Mouse (Mus musculus) midbrain, embryonic 14.5 days (tissue): ENCODE measurements around the gene Morf4l1. TPM values are rescaled to one million over a fixed set of nuclear protein-coding genes. Genes with fewer than 3 reads are reported as not detected.
A peak's percentile ranks its signal among the peaks of the same experiment; 100 is the strongest.
"Not testable (repeated sequence)": the region's sequence is repeated elsewhere in the genome, so short reads cannot be mapped to it uniquely, and the experiment has no call there.

Experiments used
- ATAC-seq: fragments of 200-750 bp; cut with Nextera tagmentation; 2 replicates; pipeline ENCODE4 v1.8.0; 2017; ENCODE audit warnings: moderate number of reproducible peaks, moderate library complexity; ENCODE audit not compliant: low FRiP score, low TSS enrichment
- DNase-seq: peaks from one replicate; pipeline ENCODE4 v3.0.0-alpha.2; 2015
- H3K27ac ChIP-seq: fragments of 300-500 bp; sonication (generic); replicated peaks from 2 replicates; pipeline ENCODE4 v1.5.1; 2014; ENCODE audit warnings: mild to moderate bottlenecking, low read depth, low read length, moderate library complexity
- H3K27me3 ChIP-seq: fragments of 300-500 bp; sonication (generic); 2 replicates; pipeline ENCODE4 v1.6.1; 2014; ENCODE audit warnings: low read length, control low read depth, mixed read lengths; ENCODE audit not compliant: control insufficient read depth, insufficient read depth
- H3K36me3 ChIP-seq: fragments of 300-500 bp; sonication (generic); 2 replicates; pipeline ENCODE4 v1.6.1; 2014; ENCODE audit warnings: low read length, control low read depth; ENCODE audit not compliant: control insufficient read depth, insufficient read depth
- H3K4me1 ChIP-seq: fragments of 300-500 bp; sonication (generic); 2 replicates; pipeline ENCODE4 v1.6.1; 2014; ENCODE audit warnings: mild to moderate bottlenecking, antibody characterized with exemption, low read length, control low read depth; ENCODE audit not compliant: control insufficient read depth, insufficient read depth
- H3K4me2 ChIP-seq: fragments of 300-500 bp; sonication (generic); 2 replicates; pipeline ENCODE4 v1.6.1; 2014; ENCODE audit warnings: mild to moderate bottlenecking, low read length, moderate library complexity
- H3K4me3 ChIP-seq: fragments of 300-500 bp; sonication (generic); replicated peaks from 2 replicates; pipeline ENCODE4 v1.5.1; 2014; ENCODE audit warnings: low read depth, low read length
- H3K9ac ChIP-seq: fragments of 300-500 bp; sonication (generic); replicated peaks from 2 replicates; pipeline ENCODE4 v1.6.1; 2014; ENCODE audit warnings: mild to moderate bottlenecking, low read length, moderate library complexity
- H3K9me3 ChIP-seq: fragments of 300-500 bp; sonication (generic); 2 replicates; pipeline ENCODE4 v1.6.1; 2016; ENCODE audit warnings: low read length, control low read depth, mixed read lengths; ENCODE audit not compliant: control insufficient read depth
- WGBS: fragments of 180-500 bp; shearing (Covaris S2); extraction: QIAGEN DNeasy Blood & Tissue Kit; methylation state at CpG from one replicate; pipeline ENCODE4 v1.1.7; 2014; 5-methylcytosine and 5-hydroxymethylcytosine counted together
- polyA plus RNA-seq: library from polyadenylated mRNA; unstranded; fragments of >200 nt; fragmentation: Nextera tagmentation; extraction: Ambion mirVana; gene quantifications from 2 replicates; pipeline ENCODE4 v1.2.1, GENCODE M21; 2014

Morf4l1 gene
- polyA plus RNA-seq, 1 experiment from 2014 or later: 616 TPM

- no peaks in the 10 kb centered on the region for H3K9me3 ChIP-seq
- H3K27ac ChIP-seq: no peak overlapping the region
- no peak overlapping the region for H3K9ac ChIP-seq
- no peak overlapping the region for H3K4me3 ChIP-seq
- no peak overlapping the region for H3K4me2 ChIP-seq
- no peaks in the 10 kb centered on the region for H3K4me1 ChIP-seq
- DNase-seq (peak; percentile 67), ATAC-seq (no peak)
- no peaks in the 10 kb centered on the region for H3K27me3 ChIP-seq
- 63% methylated on average over 8 of the region's 8 CpGs for WGBS
- H3K36me3 ChIP-seq: no peaks in the 10 kb centered on the region
Measured at GRCm38 (mm10) chr9:90076849-90077461, 37.6 kb downstream of the Morf4l1 start.

- no peaks in the 10 kb centered on the region for H3K36me3 ChIP-seq
- H3K9me3 ChIP-seq: no peaks in the 10 kb centered on the region
- no peak overlapping the region for H3K4me3 ChIP-seq
- no peak overlapping the region for H3K27ac ChIP-seq
- ATAC-seq (no peak), DNase-seq (no peak)
- no peak overlapping the region for H3K4me2 ChIP-seq
- H3K27me3 ChIP-seq: no peaks in the 10 kb centered on the region
- 85% methylated on average over 5 of the region's 5 CpGs for WGBS
- H3K4me1 ChIP-seq: no peaks in the 10 kb centered on the region
- no peak overlapping the region for H3K9ac ChIP-seq
Measured at GRCm38 (mm10) chr9:90076131-90076530, 38.4 kb downstream of the Morf4l1 start.

- no peaks in the 10 kb centered on the region for H3K9me3 ChIP-seq
- no peaks in the 10 kb centered on the region for H3K36me3 ChIP-seq
- no peak overlapping the region for H3K4me2 ChIP-seq
- no peak overlapping the region for H3K27ac ChIP-seq
- H3K27me3 ChIP-seq: no peaks in the 10 kb centered on the region
- no peak overlapping the region for H3K9ac ChIP-seq
- no peaks in the 10 kb centered on the region for H3K4me1 ChIP-seq
- WGBS: 92% methylated on average over 4 of the region's 4 CpGs
- DNase-seq (no peak), ATAC-seq (no peak)
- H3K4me3 ChIP-seq: no peak overlapping the region
Measured at GRCm38 (mm10) chr9:90075336-90075735, 39.2 kb downstream of the Morf4l1 start.

GRCm38 (mm10) chr9:90070174-90070573, 44.4 kb downstream of the Morf4l1 start:
- H3K27ac ChIP-seq: no peak overlapping the region
- H3K4me1 ChIP-seq: no peaks in the 10 kb centered on the region
- no peak overlapping the region for H3K4me3 ChIP-seq
- WGBS: 80% methylated on average over 7 of the region's 7 CpGs
- no peaks in the 10 kb centered on the region for H3K9me3 ChIP-seq
- H3K36me3 ChIP-seq: no peaks in the 10 kb centered on the region
- ATAC-seq: no peak
- H3K4me2 ChIP-seq: no peak overlapping the region
- no peaks in the 10 kb centered on the region for H3K27me3 ChIP-seq
- no peak for DNase-seq
- H3K9ac ChIP-seq: no peak overlapping the region

- H3K27me3 ChIP-seq: no peaks in the 10 kb centered on the region
- H3K27ac ChIP-seq: no peak overlapping the region
- no peak for ATAC-seq
- no peaks in the 10 kb centered on the region for H3K9me3 ChIP-seq
- H3K9ac ChIP-seq: no peak overlapping the region
- H3K4me3 ChIP-seq: no peak overlapping the region
- 79% methylated on average over 7 of the region's 7 CpGs for WGBS
- H3K4me2 ChIP-seq: no peak overlapping the region
- no peak for DNase-seq
- no peaks in the 10 kb centered on the region for H3K4me1 ChIP-seq
- H3K36me3 ChIP-seq: no peaks in the 10 kb centered on the region
Measured at GRCm38 (mm10) chr9:90069485-90069884, 45.1 kb downstream of the Morf4l1 start.

GRCm38 (mm10) chr9:90068786-90069185, 45.8 kb downstream of the Morf4l1 start:
- Histone ChIP-seq H3K27me3 (no peaks in the 10 kb centered on the region), H3K27ac (no peak overlapping the region), H3K4me3 (no peak overlapping the region), H3K4me1 (no peaks in the 10 kb centered on the region), H3K4me2 (no peak overlapping the region), H3K9ac (no peak overlapping the region), H3K36me3 (no peaks in the 10 kb centered on the region), H3K9me3 (no peaks in the 10 kb centered on the region)
- ATAC-seq (no peak), DNase-seq (no peak)
- WGBS: 93% methylated on average over 6 of the region's 6 CpGs

GRCm38 (mm10) chr9:90067341-90067740, 47.2 kb downstream of the Morf4l1 start:
- no peak overlapping the region for H3K4me2 ChIP-seq
- no peak overlapping the region for H3K9ac ChIP-seq
- H3K4me1 ChIP-seq: no peaks in the 10 kb centered on the region
- H3K4me3 ChIP-seq: no peak overlapping the region
- ATAC-seq: no peak
- no peaks in the 10 kb centered on the region for H3K27me3 ChIP-seq
- H3K9me3 ChIP-seq: no peaks in the 10 kb centered on the region
- H3K36me3 ChIP-seq: no peaks in the 10 kb centered on the region
- 79% methylated on average over 2 of the region's 2 CpGs for WGBS
- H3K27ac ChIP-seq: no peak overlapping the region
- no peak for DNase-seq

GRCm38 (mm10) chr9:90060932-90061331, 53.6 kb downstream of the Morf4l1 start:
- not testable (repeated sequence) for H3K36me3 ChIP-seq

GRCm38 (mm10) chr9:90060574-90060875, 54.0 kb downstream of the Morf4l1 start:
- Histone ChIP-seq H3K4me2 (no peak overlapping the region), H3K9me3 (no peaks in the 10 kb centered on the region), H3K36me3 (no peaks in the 10 kb centered on the region), H3K27ac (no peak overlapping the region), H3K4me3 (no peak overlapping the region), H3K4me1 (no peaks in the 10 kb centered on the region), H3K27me3 (no peaks in the 10 kb centered on the region), H3K9ac (no peak overlapping the region)
- WGBS: 93% methylated on average over 2 of the region's 2 CpGs
- ATAC-seq: no peak
- DNase-seq: no peak

More at GRCm38 (mm10) chr9:90060932-90061331, 53.6 kb downstream of the Morf4l1 start:
- H3K4me3 ChIP-seq, DNase-seq, H3K27ac ChIP-seq, H3K9ac ChIP-seq, ATAC-seq, H3K4me1 ChIP-seq, H3K9me3 ChIP-seq, H3K4me2 ChIP-seq, H3K27me3 ChIP-seq: not testable (repeated sequence)
- WGBS: 90% methylated on average over 5 of the region's 5 CpGs
